Comparison of ENCODE assay signal across 8 mouse cellular contexts in genomic region chr19:14597917-14598689, GRCm38 (mm10). TPM values are rescaled to one million over a fixed set of nuclear protein-coding genes. Genes with fewer than 3 reads are reported as not detected.
DNase-seq lines count a peak whose midpoint lies in the region; ATAC-seq and TF ChIP-seq lines count a peak whose summit lies in the region.

Tle4 (minus strand) TSS chr19:14598051.

- DNase-seq in ZHBTc4 (ENCODE audit: low read depth, low spot score) = peak; percentile 100
- peak; percentile 100 for DNase-seq in gastrocnemius, adult 2 months
- peak; percentile 100 for DNase-seq in hindbrain, postnatal 0 days (ENCODE audit: low spot score)
- DNase-seq in left cerebral cortex, adult 2 months (ENCODE audit: extremely low spot score in 1 of 2, low spot score in 2 of 2) = peak; percentile 100
- DNase-seq in right cerebral cortex, adult 2 months (ENCODE audit: low spot score in 2 of 2) = peak; percentile 99 to 100
- DNase-seq in urinary bladder, postnatal 14 days (ENCODE audit: low spot score) = peak; percentile 100

- H3K4me2 ChIP-seq in hindbrain, postnatal 0 days (ENCODE audit: low read depth, low read length) = peak within 1 kb of the TSS; percentile 62

- peak within 1 kb of the TSS; percentile 93 for H3K27ac ChIP-seq in gastrocnemius, adult 2 months
- peak within 1 kb of the TSS; percentile 93 for H3K27ac ChIP-seq in hindbrain, postnatal 0 days
- H3K27ac ChIP-seq in left cerebral cortex, adult 2 months = peak within 1 kb of the TSS; percentile 97

- peak; percentile 85 for ATAC-seq in common myeloid progenitor, adult 5-6 weeks (replicated peaks; ENCODE audit: low read depth, poor library complexity, severe bottlenecking)
- ATAC-seq in hindbrain, postnatal 0 days = peak; percentile 99
- peak; percentile 83 for ATAC-seq in megakaryocyte, adult 5-6 weeks (ENCODE audit: poor library complexity, severe bottlenecking)

- intact Hi-C loops in gastrocnemius, adult 2 months (cut with DNase I) = loop anchor here (5.0 kb wide), 4 partner anchors 91 to 371 kb away; no protein-coding TSS in a partner anchor
- intact Hi-C loops in left cerebral cortex, adult 2 months (cut with DNase I) = loop anchor here (1.0 to 5.0 kb wide), 9 partner anchors 22 to 1203 kb away; no protein-coding TSS in a partner anchor

- no peaks in the 10 kb centered on the region for H3K9me3 ChIP-seq in hindbrain, postnatal 0 days (ENCODE audit: low read length)

- TF ChIP-seq CTCF in gastrocnemius, adult 2 months (IDR thresholded peaks at IDR 0.05) = no peak
- TF ChIP-seq CTCF in hindbrain, postnatal 0 days (IDR thresholded peaks at IDR 0.05; ENCODE audit: low read depth) = no peak
- TF ChIP-seq CTCF in left cerebral cortex, adult 2 months (IDR thresholded peaks at IDR 0.05) = no peak

- no peaks in the 10 kb centered on the region for H3K36me3 ChIP-seq in hindbrain, postnatal 0 days (ENCODE audit: insufficient read depth, low read length)

- peak within 1 kb of the TSS; percentile 89 for H3K9ac ChIP-seq in hindbrain, postnatal 0 days (replicated peaks; ENCODE audit: low read length)

- peak within 1 kb of the TSS; percentile 95 for H3K4me3 ChIP-seq in gastrocnemius, adult 2 months
- H3K4me3 ChIP-seq in hindbrain, postnatal 0 days (ENCODE audit: low read length) = peak within 1 kb of the TSS; percentile 93
- peak within 1 kb of the TSS; percentile 84 for H3K4me3 ChIP-seq in left cerebral cortex, adult 2 months

- no peaks in the 10 kb centered on the region for H3K4me1 ChIP-seq in hindbrain, postnatal 0 days (ENCODE audit: insufficient read depth, low read length)

- H3K27me3 ChIP-seq in hindbrain, postnatal 0 days (ENCODE audit: insufficient read depth, low read length) = no peaks in the 10 kb centered on the region

- under 1% methylated on average over 71 of the region's 71 CpGs for WGBS in hindbrain, postnatal 0 days

RNA-seq across cellular contexts. Expression of gene Tle4, which starts in this region (rescaled TPM):
- 16.2 and 20.5 TPM in 2 replicates for total RNA-seq in common myeloid progenitor, adult 5-6 weeks (2017)
- 10 to 100 TPM; 17.8 to 20.8 TPM for total RNA-seq in gastrocnemius, adult 2 months (2021)
- 38.9 and 44.4 TPM in 2 replicates for total RNA-seq in hindbrain, postnatal 0 days (2014; rRNA removed)
- polyA plus RNA-seq in hindbrain, postnatal 0 days (2015; fragmentation: Nextera tagmentation; extraction: Ambion mirVana) = 15.4 and 16.3 TPM in 2 replicates
- total RNA-seq in left cerebral cortex, adult 2 months (2021) = 10 to 100 TPM; 36.0 to 39.1 TPM
- total RNA-seq in megakaryocyte, adult 5-6 weeks (2015) = 32.3 and 38.4 TPM in 2 replicates
- 18.6 and 22.3 TPM in 2 replicates for total RNA-seq in megakaryocyte, adult 5-6 weeks (2017)

Comparison
In these comparisons a context has a peak if more than half of its experiments do, and no peak if none do; other contexts are left out.
1. Peak in every context shown above with its lines: DNase-seq, ATAC-seq, H3K4me3 ChIP-seq and H3K27ac ChIP-seq.